Mouse (Mus musculus) heart, postnatal 0 days (tissue): ENCODE results near the gene Lrrk1. TPM values are rescaled to one million over a fixed set of nuclear protein-coding genes. Genes with fewer than 3 reads are reported as not detected.
A peak's percentile ranks its signal among the peaks of the same experiment; 100 is the strongest.

ENCODE experiments used
- ATAC-seq: fragments of 200-750 bp; cut with Nextera tagmentation; 2 replicates; pipeline ENCODE4 v1.8.0; 2017; ENCODE audit warnings: low read depth, moderate number of reproducible peaks, moderate library complexity; ENCODE audit not compliant: insufficient read depth
- DNase-seq: peaks from one replicate; pipeline ENCODE4 v3.0.0-alpha.2; 2016; ENCODE audit warnings: low spot score
- H3K27ac ChIP-seq: fragments of 300-500 bp; sonication (generic); 2 replicates; pipeline ENCODE4 v1.5.1; 2014; ENCODE audit warnings: low read depth, mild to moderate bottlenecking
- H3K27me3 ChIP-seq: fragments of 300-500 bp; sonication (generic); 2 replicates; pipeline ENCODE4 v1.6.1; 2014; ENCODE audit warnings: low read length, mixed read lengths; ENCODE audit not compliant: control insufficient read depth, insufficient read depth
- H3K36me3 ChIP-seq: fragments of 300-500 bp; sonication (generic); replicated peaks from 2 replicates; pipeline ENCODE4 v1.6.1; 2014; ENCODE audit warnings: low read length, mixed read lengths; ENCODE audit not compliant: control insufficient read depth, insufficient read depth
- H3K4me1 ChIP-seq: fragments of 300-500 bp; sonication (generic); 2 replicates; pipeline ENCODE4 v1.6.1; 2014; ENCODE audit warnings: antibody characterized with exemption; ENCODE audit not compliant: control insufficient read depth, insufficient read depth
- H3K4me2 ChIP-seq: fragments of 300-500 bp; sonication (generic); 2 replicates; pipeline ENCODE4 v1.6.1; 2014; ENCODE audit warnings: low read depth, mild to moderate bottlenecking, low read length, moderate library complexity
- H3K4me3 ChIP-seq: fragments of 300-500 bp; sonication (generic); 2 replicates; pipeline ENCODE4 v1.5.1; 2014; ENCODE audit warnings: low read depth, low read length
- H3K9ac ChIP-seq: fragments of 300-500 bp; sonication (generic); replicated peaks from 2 replicates; pipeline ENCODE4 v1.6.1; 2014; ENCODE audit warnings: low read depth, low read length, mixed read lengths
- H3K9me3 ChIP-seq: fragments of 300-500 bp; sonication (generic); replicated peaks from 2 replicates; pipeline ENCODE4 v1.6.1; 2016; ENCODE audit warnings: low read length; ENCODE audit not compliant: control insufficient read depth
- CTCF ChIP-seq: IDR thresholded peaks from 2 replicates; pipeline ENCODE4 v1.5.1; 2016; ENCODE audit warnings: antibody characterized with exemption, control low read depth, low read depth
- EP300 ChIP-seq: IDR thresholded peaks from 2 replicates; pipeline ENCODE4 v1.6.1; 2016; ENCODE audit warnings: antibody characterized with exemption, low read depth
- WGBS: fragments of 180-500 bp; shearing (Covaris S2); extraction: QIAGEN DNeasy Blood & Tissue Kit; methylation state at CpG from one replicate; pipeline ENCODE4 v1.1.7; 2014; 5-methylcytosine and 5-hydroxymethylcytosine counted together
- polyA plus RNA-seq: library from polyadenylated mRNA; unstranded; fragments of >200 nt; fragmentation: Nextera tagmentation; extraction: Ambion mirVana; gene quantifications from 2 replicates; pipeline ENCODE4 v1.2.1, GENCODE M21; 2015
- total RNA-seq: library from RNA; depleted of rRNA; stranded (reverse); fragments of >200 nt; gene quantifications from 2 replicates; pipeline ENCODE4 v1.2.3, GENCODE M21; 2014; ENCODE audit warnings: low replicate concordance

Lrrk1 gene
- total and polyA plus RNA-seq, 2 experiments from 2014 or later, result 4.1 to 10.3 TPM

GRCm38 (mm10) chr7:66418981-66419380 is 30.8 kb upstream of the Lrrk1 start:
- no peak overlapping the region for H3K27ac ChIP-seq
- ATAC-seq (no peak), DNase-seq (no peak)
- TF ChIP-seq CTCF (no peak), EP300 (no peak)
- no peaks in the 10 kb centered on the region for H3K36me3 ChIP-seq
- no peaks in the 10 kb centered on the region for H3K4me1 ChIP-seq
- no peaks in the 10 kb centered on the region for H3K9me3 ChIP-seq
- H3K9ac ChIP-seq, result no peak overlapping the region
- WGBS, result 46% methylated on average over 12 of the region's 12 CpGs
- H3K27me3 ChIP-seq, result peaks cover 11% of the 10 kb centered on the region; the same call in 1 of the 2 replicates
- H3K4me3 ChIP-seq, result no peak overlapping the region
- H3K4me2 ChIP-seq, result no peak overlapping the region

GRCm38 (mm10) chr7:66416829-66417228 is 28.7 kb upstream of the Lrrk1 start:
- WGBS, result 66% methylated on average over 4 of the region's 4 CpGs
- ATAC-seq, result no peak

GRCm38 (mm10) chr7:66413093-66413492 is 24.9 kb upstream of the Lrrk1 start:
- H3K36me3 ChIP-seq, result no peaks in the 10 kb centered on the region
- H3K4me1 ChIP-seq, result no peaks in the 10 kb centered on the region
- H3K4me2 ChIP-seq, result no peak overlapping the region
- no peak overlapping the region for H3K4me3 ChIP-seq
- peaks cover 11% of the 10 kb centered on the region; the same call in 1 of the 2 replicates for H3K27me3 ChIP-seq
- no peak for DNase-seq
- 81% methylated on average over 7 of the region's 7 CpGs for WGBS
- TF ChIP-seq CTCF, result no peak
- TF ChIP-seq EP300, result no peak
- H3K9ac ChIP-seq, result no peak overlapping the region
- no peaks in the 10 kb centered on the region for H3K9me3 ChIP-seq
- ATAC-seq, result no peak
- H3K27ac ChIP-seq, result no peak overlapping the region

More at GRCm38 (mm10) chr7:66416829-66417228, 28.7 kb upstream of the Lrrk1 start:
- Histone ChIP-seq H3K36me3 (no peaks in the 10 kb centered on the region), H3K4me2 (no peak overlapping the region), H3K9me3 (no peaks in the 10 kb centered on the region), H3K9ac (no peak overlapping the region), H3K27me3 (peaks cover 7% of the 10 kb centered on the region; the same call in 1 of the 2 replicates), H3K27ac (no peak overlapping the region), H3K4me3 (no peak overlapping the region), H3K4me1 (no peaks in the 10 kb centered on the region)
- no peak for TF ChIP-seq CTCF
- TF ChIP-seq EP300, result no peak
- no peak for DNase-seq

GRCm38 (mm10) chr7:66409433-66409832 is 21.3 kb upstream of the Lrrk1 start:
- Histone ChIP-seq H3K9me3 (no peaks in the 10 kb centered on the region), H3K36me3 (no peaks in the 10 kb centered on the region), H3K9ac (no peak overlapping the region), H3K27ac (no peak overlapping the region), H3K4me1 (0 out of 2 replicates have a peak, but pooled peaks cover 5% of the 10 kb centered on the region), H3K4me2 (no peak overlapping the region), H3K4me3 (no peak overlapping the region), H3K27me3 (peaks cover 11% of the 10 kb centered on the region; the same call in 1 of the 2 replicates)
- DNase-seq (peak; percentile 27), ATAC-seq (peak; percentile 19; the same call in 1 of the 2 replicates)
- TF ChIP-seq EP300 (no peak), CTCF (peak; percentile 84)
- 65% methylated on average over 6 of the region's 6 CpGs for WGBS

GRCm38 (mm10) chr7:66406971-66407370 is 18.8 kb upstream of the Lrrk1 start:
- 47% methylated on average over 8 of the region's 8 CpGs for whole genome bisulfite sequencing
- no peak for TF ChIP-seq CTCF
- TF ChIP-seq EP300, result no peak
- Histone ChIP-seq H3K9ac (no peak overlapping the region), H3K4me3 (no peak overlapping the region), H3K27me3 (peaks cover 11% of the 10 kb centered on the region; the same call in 1 of the 2 replicates), H3K36me3 (no peaks in the 10 kb centered on the region), H3K4me2 (no peak overlapping the region), H3K4me1 (0 out of 2 replicates have a peak, but pooled peaks cover 5% of the 10 kb centered on the region), H3K9me3 (no peaks in the 10 kb centered on the region), H3K27ac (no peak overlapping the region)
- ATAC-seq (no peak), DNase-seq (no peak)
